Mouse (Mus musculus) thymus, adult 2 months (tissue): Measurements from ENCODE around the gene Szt2.

ENCODE experiments used
- CTCF ChIP-seq: fragments of 200-500 bp; IDR thresholded peaks from 2 replicates; pipeline ENCODE4 v1.5.1; 2012; ENCODE audit warnings: mild to moderate bottlenecking, control low read depth, low read length, moderate library complexity, borderline replicate concordance; ENCODE audit not compliant: control insufficient read depth, poor library complexity, insufficient read depth; ENCODE audit errors: extremely low read depth
- POLR2A ChIP-seq: fragments of 200-500 bp; IDR thresholded peaks from 2 replicates; pipeline ENCODE4 v1.6.1; 2012; ENCODE audit warnings: mild to moderate bottlenecking, low read length, control low read depth, moderate library complexity; ENCODE audit not compliant: control insufficient read depth, poor library complexity, insufficient read depth; ENCODE audit errors: extremely low read depth

GRCm38 (mm10) chr4:118326476-118326875 is 82.6 kb downstream of the Szt2 start:
- TF ChIP-seq POLR2A = no peak
- TF ChIP-seq CTCF = no peak
